Comparison of ENCODE assay signal across 8 mouse cellular contexts in genomic region chr7:66320996-66321395, GRCm38 (mm10). TPM values are rescaled to one million over a fixed set of nuclear protein-coding genes. Genes with fewer than 3 reads are reported as not detected.
DNase-seq lines count a peak whose midpoint lies in the region; ATAC-seq and TF ChIP-seq lines count a peak whose summit lies in the region.
"Had no signal": no experiment of that assay in that cellular context is flagged by ENCODE, and none has a peak within 500 bp of the region (broad histone marks: within the 10 kb centered on the region; RNA-seq: fewer than 3 reads in every experiment).

No protein-coding gene starts in this region.

- DNase-seq in lung, adult 18-20 months: no peak
- peak; percentile 82 for DNase-seq in brain, embryonic 14.5 days (ENCODE audit: low read depth)
- peak; percentile 27 for DNase-seq in forebrain, postnatal 0 days
- DNase-seq in limb, embryonic 14.5 days (ENCODE audit: low spot score): peak; percentile 81
- no peak for DNase-seq in layer of hippocampus, postnatal 14 days (ENCODE audit: low spot score in 2 of 2)
- no peak for DNase-seq in layer of hippocampus, adult 9-11 months
- DNase-seq: liver, embryonic 13.5 days had no signal

- no peak overlapping the region for H3K4me2 ChIP-seq in lung, embryonic 16.5 days (ENCODE audit: low read depth, low read length)
- H3K4me2 ChIP-seq in forebrain, postnatal 0 days (ENCODE audit: low read depth): no peak overlapping the region
- H3K4me2 ChIP-seq in limb, embryonic 14.5 days (replicated peaks; ENCODE audit: low read depth, low read length, severe bottlenecking): no peak overlapping the region; the same call in 1 of the 2 replicates
- H3K4me2 ChIP-seq: liver, embryonic 13.5 days had no signal

- H3K27ac ChIP-seq in lung, embryonic 16.5 days (ENCODE audit: low read length): no peak overlapping the region
- no peak overlapping the region for H3K27ac ChIP-seq in forebrain, postnatal 0 days (ENCODE audit: low read depth, low read length)
- H3K27ac ChIP-seq in limb, embryonic 14.5 days (replicated peaks; ENCODE audit: low read depth, low read length): 0 out of 2 replicates have a peak overlapping the region, but pooled peaks have one; percentile 11
- H3K27ac ChIP-seq: liver, embryonic 13.5 days had no signal

- no peak overlapping the region for H3K4me3 ChIP-seq in lung, embryonic 16.5 days (ENCODE audit: low read length)
- H3K4me3 ChIP-seq in forebrain, postnatal 0 days (ENCODE audit: low read depth, low read length): no peak overlapping the region
- H3K4me3 ChIP-seq in limb, embryonic 14.5 days (replicated peaks; ENCODE audit: low read length): no peak overlapping the region
- H3K4me3 ChIP-seq: liver, embryonic 13.5 days had no signal

- H3K27me3 ChIP-seq in lung, embryonic 16.5 days (ENCODE audit: control insufficient read depth, insufficient read depth, low read depth, low read length): no peaks in the 10 kb centered on the region
- H3K27me3 ChIP-seq in forebrain, postnatal 0 days (ENCODE audit: insufficient read depth, low read length): no peaks in the 10 kb centered on the region
- H3K27me3 ChIP-seq in limb, embryonic 14.5 days (ENCODE audit: control insufficient read depth, insufficient read depth, low read length): no peaks in the 10 kb centered on the region
- H3K27me3 ChIP-seq: liver, embryonic 13.5 days had no signal

- WGBS in lung, embryonic 16.5 days: 51% methylated on average over 5 of the region's 5 CpGs
- 31% methylated on average over 5 of the region's 5 CpGs for WGBS in forebrain, postnatal 0 days
- WGBS in limb, embryonic 14.5 days: 31% methylated on average over 5 of the region's 5 CpGs

- no peak for TF ChIP-seq CTCF in brain, embryonic 14.5 days (IDR thresholded peaks at IDR 0.05; ENCODE audit: borderline replicate concordance, extremely low read depth, insufficient read depth, insufficient read length)
- TF ChIP-seq CTCF in forebrain, postnatal 0 days (IDR thresholded peaks at IDR 0.05; ENCODE audit: low read depth): no peak

- 0 out of 2 replicates have a peak, but pooled peaks cover under 1% of the 10 kb centered on the region for H3K9me3 ChIP-seq in lung, embryonic 16.5 days (ENCODE audit: control insufficient read depth, low read length)
- H3K9me3 ChIP-seq in forebrain, postnatal 0 days (ENCODE audit: low read length): no peaks in the 10 kb centered on the region
- H3K9me3 ChIP-seq in limb, embryonic 14.5 days (ENCODE audit: control insufficient read depth, low read length): 0 out of 2 replicates have a peak, but pooled peaks cover under 1% of the 10 kb centered on the region
- H3K9me3 ChIP-seq: liver, embryonic 13.5 days had no signal

- H3K9ac ChIP-seq in lung, embryonic 16.5 days (ENCODE audit: low read length): no peak overlapping the region
- H3K9ac ChIP-seq in forebrain, postnatal 0 days: no peak overlapping the region
- no peak overlapping the region for H3K9ac ChIP-seq in limb, embryonic 14.5 days (ENCODE audit: low read depth, low read length, severe bottlenecking)
- H3K9ac ChIP-seq: liver, embryonic 13.5 days had no signal

- H3K4me1 ChIP-seq in lung, embryonic 16.5 days (replicated peaks; ENCODE audit: control insufficient read depth, insufficient read depth, low read length): peaks cover 5% of the 10 kb centered on the region; the same call in 1 of the 2 replicates
- H3K4me1 ChIP-seq in forebrain, postnatal 0 days (ENCODE audit: insufficient read depth): peaks cover 5% of the 10 kb centered on the region; the same call in 1 of the 2 replicates
- peaks cover 31% of the 10 kb centered on the region for H3K4me1 ChIP-seq in limb, embryonic 14.5 days (ENCODE audit: control insufficient read depth, insufficient read depth, low read length)
- H3K4me1 ChIP-seq: liver, embryonic 13.5 days had no signal

- 0 out of 2 replicates have a peak, but pooled peaks have one; percentile 36 for ATAC-seq in lung, embryonic 16.5 days (ENCODE audit: low read depth)
- ATAC-seq in forebrain, postnatal 0 days: no peak; the same call in 1 of the 2 replicates
- ATAC-seq in limb, embryonic 14.5 days (ENCODE audit: low FRiP score, low read depth): peak; percentile 62

- no peak for TF ChIP-seq POLR2A in brain, embryonic 14.5 days (IDR thresholded peaks at IDR 0.05; ENCODE audit: borderline replicate concordance, extremely low read depth, insufficient read depth, insufficient read length, poor library complexity, severe bottlenecking)
- TF ChIP-seq POLR2A in limb, embryonic 14.5 days (IDR thresholded peaks at IDR 0.05; ENCODE audit: borderline replicate concordance, extremely low read depth, insufficient read depth, insufficient read length): no peak

- peaks cover 4% of the 10 kb centered on the region for H3K36me3 ChIP-seq in lung, embryonic 16.5 days (ENCODE audit: control insufficient read depth, insufficient read depth, low read length)
- H3K36me3 ChIP-seq in forebrain, postnatal 0 days (ENCODE audit: insufficient read depth): no peaks in the 10 kb centered on the region
- H3K36me3 ChIP-seq in limb, embryonic 14.5 days (ENCODE audit: control insufficient read depth, insufficient read depth, low read length): no peaks in the 10 kb centered on the region

RNA-seq across cellular contexts. Expression of gene Gm10974, which starts 44.7 kb away (rescaled TPM):
- not detected in 2 replicates for polyA plus RNA-seq in lung, embryonic 16.5 days (2015; fragmentation: Nextera tagmentation; extraction: Ambion mirVana)
- polyA plus RNA-seq in brain, embryonic 14.5 days (2012; rRNA removed): not detected in 2 replicates
- not detected in 2 replicates for total RNA-seq in forebrain, postnatal 0 days (2014; rRNA removed)
- not detected in 2 replicates for polyA plus RNA-seq in forebrain, postnatal 0 days (2015; fragmentation: Nextera tagmentation; extraction: Ambion mirVana)
- polyA plus RNA-seq in limb, embryonic 14.5 days (2012; rRNA removed): not detected in 2 replicates
- polyA plus RNA-seq in limb, embryonic 14.5 days (2014; fragmentation: Nextera tagmentation; extraction: Ambion mirVana): not detected in 2 replicates
- not detected for total RNA-seq in layer of hippocampus, postnatal 14 days (2021)
- polyA plus RNA-seq: liver, embryonic 13.5 days had no signal

Comparison
In these comparisons a context has a peak if more than half of its experiments do, and no peak if none do; other contexts are left out.
1. DNase-seq: peak in brain, embryonic 14.5 days (single experiment), forebrain, postnatal 0 days (single experiment) and limb, embryonic 14.5 days (single experiment); none in lung, adult 18-20 months (0 of 2), layer of hippocampus, postnatal 14 days (0 of 2) and layer of hippocampus, adult 9-11 months (single experiment).